Mouse (Mus musculus) heart, embryonic 14.5 days (tissue): ENCODE measurements around the gene Fnbp4. TPM values are rescaled to one million over a fixed set of nuclear protein-coding genes. Genes with fewer than 3 reads are reported as not detected.

Experiments
- ATAC-seq: fragments of 200-750 bp; cut with Nextera tagmentation; 2 replicates; pipeline ENCODE4 v1.8.0; 2017; ENCODE audit warnings: low read depth, moderate TSS enrichment; ENCODE audit not compliant: insufficient number of reproducible peaks, insufficient read depth, low FRiP score
- H3K27ac ChIP-seq, 2 experiments: fragments of 200-500 bp in 1 of 2; fragments of 300-500 bp in 1 of 2; sonication (generic) in 1 of 2; replicated peaks in 1 of 2; 2 replicates each; pipeline ENCODE4 v1.5.1; 2012 to 2014; ENCODE audit warnings: low read depth in 2 of 2, low read length in 2 of 2, control low read depth in 1 of 2, mild to moderate bottlenecking in 1 of 2, mixed read lengths in 1 of 2; ENCODE audit not compliant: control insufficient read depth in 1 of 2, insufficient read depth in 1 of 2
- H3K27me3 ChIP-seq: fragments of 300-500 bp; sonication (generic); 2 replicates; pipeline ENCODE4 v1.6.1; 2014; ENCODE audit warnings: mild to moderate bottlenecking, low read length, control low read depth; ENCODE audit not compliant: control insufficient read depth, insufficient read depth
- H3K36me3 ChIP-seq: fragments of 300-500 bp; sonication (generic); 2 replicates; pipeline ENCODE4 v1.6.1; 2014; ENCODE audit warnings: mild to moderate bottlenecking, control low read depth, low read length, mixed read lengths; ENCODE audit not compliant: control insufficient read depth, insufficient read depth
- H3K4me1 ChIP-seq, 2 experiments: fragments of 200-500 bp in 1 of 2; fragments of 300-500 bp in 1 of 2; sonication (generic) in 1 of 2; 2 replicates each; pipeline ENCODE4 v1.6.1; 2012 to 2014; ENCODE audit warnings: low read length in 2 of 2, control low read depth in 1 of 2, mixed read lengths in 1 of 2; ENCODE audit not compliant: control insufficient read depth in 2 of 2, insufficient read depth in 2 of 2
- H3K4me2 ChIP-seq: fragments of 300-500 bp; sonication (generic); 2 replicates; pipeline ENCODE4 v1.6.1; 2014; ENCODE audit warnings: mild to moderate bottlenecking, low read length
- H3K4me3 ChIP-seq, 2 experiments: fragments of 200-500 bp in 1 of 2; fragments of 300-500 bp in 1 of 2; sonication (generic) in 1 of 2; 2 replicates each; pipeline ENCODE4 v1.5.1; 2012 to 2014; ENCODE audit warnings: low read length in 2 of 2, mild to moderate bottlenecking in 2 of 2, control low read depth in 1 of 2, low read depth in 1 of 2, moderate library complexity in 1 of 2; ENCODE audit not compliant: control insufficient read depth in 1 of 2, insufficient read depth in 1 of 2
- H3K9ac ChIP-seq: fragments of 300-500 bp; sonication (generic); 2 replicates; pipeline ENCODE4 v1.6.1; 2014; ENCODE audit warnings: mild to moderate bottlenecking, low read length
- H3K9me3 ChIP-seq: fragments of 300-500 bp; sonication (generic); 2 replicates; pipeline ENCODE4 v1.6.1; 2016; ENCODE audit warnings: low read length, control low read depth; ENCODE audit not compliant: control insufficient read depth
- WGBS: fragments of 180-500 bp; shearing (Covaris S2); extraction: QIAGEN DNeasy Blood & Tissue Kit; methylation state at CpG from one replicate; pipeline ENCODE4 v1.1.7; 2014; 5-methylcytosine and 5-hydroxymethylcytosine counted together
- polyA plus RNA-seq: library from polyadenylated mRNA; unstranded; fragments of >200 nt; fragmentation: Nextera tagmentation; extraction: Ambion mirVana; gene quantifications from 2 replicates; pipeline ENCODE4 v1.2.1, GENCODE M21; 2014

Fnbp4 gene
- polyA plus RNA-seq, 1 experiment from 2014 or later = 53.1 TPM

DNA sequence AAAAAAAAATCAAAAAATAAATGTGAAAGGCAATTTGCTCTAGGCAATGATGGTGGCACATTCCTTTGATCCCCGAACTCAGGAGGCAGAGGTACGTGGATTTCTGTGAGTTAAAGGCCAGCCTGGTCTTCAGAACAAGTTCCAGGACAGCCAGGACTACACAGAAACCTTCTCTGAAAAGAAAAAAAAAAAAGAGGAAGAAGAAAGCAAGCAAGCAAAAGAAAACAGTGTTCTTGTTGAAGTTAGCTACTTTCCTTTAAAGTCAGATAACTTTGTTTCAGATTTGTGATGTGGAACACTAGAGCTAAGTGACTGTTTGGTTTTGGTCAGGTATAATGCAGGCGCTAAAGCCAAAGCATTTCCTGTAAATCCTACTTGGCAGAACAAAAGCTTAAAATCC is 6.4 kb upstream of the Fnbp4 start:
- no peak overlapping the region for H3K4me3 ChIP-seq
- no peak overlapping the region for H3K4me2 ChIP-seq
- ATAC-seq = no peak
- peaks cover 36% of the 10 kb centered on the region for H3K36me3 ChIP-seq
- H3K9ac ChIP-seq = no peak overlapping the region
- no peak overlapping the region for H3K27ac ChIP-seq
- no peaks in the 10 kb centered on the region for H3K27me3 ChIP-seq
- 85% methylated on average over 3 of the region's 3 CpGs for WGBS
- H3K9me3 ChIP-seq = no peaks in the 10 kb centered on the region
- no peaks in the 10 kb centered on the region for H3K4me1 ChIP-seq

DNA sequence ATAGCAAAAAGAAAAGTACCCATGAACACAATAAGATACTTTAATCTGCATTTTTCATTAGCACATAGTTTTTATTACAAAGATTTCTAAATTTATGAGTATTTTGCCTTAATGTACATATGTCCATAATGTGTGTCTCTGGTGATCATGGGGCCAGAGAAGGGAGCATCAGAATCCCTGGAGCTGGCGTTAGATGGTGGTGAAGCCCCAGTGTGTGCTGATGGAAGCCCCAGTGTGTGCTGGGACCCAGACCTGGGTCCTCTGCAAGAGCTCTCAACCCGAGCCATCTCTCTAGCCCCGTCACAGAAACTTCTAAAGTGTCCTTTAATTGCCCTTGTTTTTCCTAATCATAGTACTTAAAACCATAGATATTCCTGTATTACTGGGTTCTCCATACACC is 5.8 kb upstream of the Fnbp4 start:
- ATAC-seq = no peak
- H3K27me3 ChIP-seq = no peaks in the 10 kb centered on the region

DNA sequence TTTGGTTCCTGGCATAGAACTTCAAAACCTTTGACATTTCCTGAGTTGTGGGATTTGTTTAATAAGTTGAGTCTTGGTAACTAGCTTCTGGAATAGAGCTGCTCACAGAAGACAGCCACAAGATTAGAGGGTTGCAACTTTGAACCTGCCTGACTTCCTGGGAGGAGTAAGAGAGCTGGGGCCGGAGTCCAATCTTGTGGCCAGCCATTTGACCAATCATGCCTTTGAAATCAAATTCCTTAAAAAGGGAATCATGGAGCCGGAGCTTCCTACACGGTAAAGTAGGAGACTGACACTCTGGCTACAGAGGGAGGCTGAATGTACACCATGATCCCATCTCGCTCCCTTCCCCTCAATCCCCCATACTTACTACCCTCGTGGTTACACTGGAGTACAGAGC is 5.2 kb upstream of the Fnbp4 start:
- no peak for ATAC-seq
- Histone ChIP-seq H3K36me3 (peaks cover 26% of the 10 kb centered on the region), H3K4me3 (no peak overlapping the region), H3K27ac (no peak overlapping the region), H3K9me3 (0 out of 2 replicates have a peak, but pooled peaks cover 3% of the 10 kb centered on the region), H3K27me3 (no peaks in the 10 kb centered on the region), H3K4me2 (no peak overlapping the region), H3K4me1 (no peaks in the 10 kb centered on the region), H3K9ac (no peak overlapping the region)
- WGBS = 84% methylated on average over 5 of the region's 5 CpGs

More for the DNA sequence above, 5.8 kb upstream of the Fnbp4 start:
- WGBS = 81% methylated on average over 3 of the region's 3 CpGs
- Histone ChIP-seq H3K4me3 (no peak overlapping the region), H3K4me2 (no peak overlapping the region), H3K27ac (no peak overlapping the region), H3K9ac (no peak overlapping the region), H3K9me3 (0 out of 2 replicates have a peak, but pooled peaks cover 3% of the 10 kb centered on the region), H3K36me3 (peaks cover 32% of the 10 kb centered on the region), H3K4me1 (no peaks in the 10 kb centered on the region)

DNA sequence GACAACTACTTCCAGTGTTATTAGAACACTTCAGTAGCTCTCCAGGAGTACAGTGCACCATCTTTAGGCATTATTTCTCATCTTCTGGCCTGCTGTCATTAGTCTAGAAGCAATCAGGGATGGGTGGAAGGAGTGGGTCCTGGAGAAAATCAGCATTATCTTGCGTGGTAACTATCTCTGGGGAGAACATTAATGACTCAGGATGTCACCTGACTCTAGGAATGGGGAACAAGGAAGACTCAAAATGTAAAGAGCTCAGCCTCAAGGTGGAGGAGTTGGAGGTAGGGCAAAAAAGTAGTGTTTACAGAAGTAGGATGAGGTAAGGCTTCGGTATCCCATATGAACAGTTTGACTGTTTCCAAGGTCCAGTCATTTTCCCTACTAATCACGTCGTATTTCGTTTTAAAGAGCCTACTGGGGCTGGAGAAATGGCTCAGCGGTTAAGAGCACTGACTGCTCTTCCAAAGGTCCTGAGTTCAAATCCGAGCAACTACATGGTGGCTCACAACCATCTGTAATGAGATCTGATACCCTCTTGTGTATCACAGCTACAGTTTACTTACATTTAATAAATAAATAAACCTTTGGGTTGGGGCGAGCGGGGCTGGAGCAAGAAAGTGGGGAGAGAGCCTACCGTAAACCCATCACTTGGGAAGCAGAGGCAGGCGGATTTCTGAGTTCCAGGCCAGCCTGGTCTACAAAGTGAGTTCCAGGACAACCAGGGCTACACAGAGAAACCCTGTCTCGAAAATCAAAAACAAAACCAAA is 701 bp upstream of the Fnbp4 start:
- H3K4me3 ChIP-seq = peak overlapping the region; percentile 36 to 43
- WGBS = 65% methylated on average over 12 of the region's 12 CpGs
- no peaks in the 10 kb centered on the region for H3K27me3 ChIP-seq
- peaks cover 3 to 14% of the 10 kb centered on the region in 2 experiments; a peak in 3 of 4 replicates for H3K4me1 ChIP-seq
- peaks cover 20% of the 10 kb centered on the region for H3K36me3 ChIP-seq
- 0 out of 2 replicates have a peak, but pooled peaks cover 3% of the 10 kb centered on the region for H3K9me3 ChIP-seq
- peak overlapping the region; percentile 42; the same call in 1 of the 2 replicates for H3K9ac ChIP-seq
- ATAC-seq = no peak
- H3K4me2 ChIP-seq = peak overlapping the region; percentile 67
- peak overlapping the region; percentile 81 to 97 for H3K27ac ChIP-seq

DNA sequence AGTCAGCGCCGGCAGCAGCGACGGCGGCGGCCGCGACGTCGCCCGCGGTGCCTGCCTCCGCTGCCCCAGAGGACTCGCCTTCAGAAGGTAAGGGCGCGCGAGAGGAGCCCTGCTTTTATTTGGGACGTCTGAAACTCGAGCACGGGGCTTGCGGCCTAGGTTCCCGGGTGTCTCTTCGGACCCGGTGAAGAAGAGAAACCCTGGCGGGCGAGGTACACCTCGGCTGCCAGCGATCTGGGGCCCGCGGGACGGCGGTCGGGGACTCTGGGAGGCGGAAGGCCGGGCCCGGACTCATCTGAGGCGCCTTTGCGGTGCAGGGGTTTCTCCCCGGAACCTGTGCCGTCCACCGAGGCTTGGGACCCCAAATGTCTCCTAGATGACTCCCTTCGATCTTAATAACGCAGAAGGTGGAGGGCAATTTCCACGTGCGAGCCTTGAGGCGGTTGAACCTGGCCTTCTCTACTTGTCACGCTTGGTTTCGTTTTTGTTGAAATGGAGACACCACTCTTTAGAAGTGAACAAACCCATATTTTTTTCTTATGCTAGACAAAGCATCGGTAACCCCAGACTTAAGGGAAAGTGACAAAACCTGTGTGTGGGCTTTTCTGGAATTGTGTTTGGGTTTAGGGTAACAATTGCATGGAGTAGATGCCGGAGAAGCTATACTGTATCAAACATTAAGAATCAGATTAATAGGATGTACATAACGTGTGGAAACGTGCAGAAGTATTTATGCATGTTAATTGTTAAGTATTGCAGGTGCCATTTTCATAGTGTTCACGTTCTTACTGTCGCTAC is 769 bp downstream of the Fnbp4 start:
- WGBS = under 1% methylated on average over 54 of the region's 54 CpGs
- H3K9ac ChIP-seq = peak overlapping the region; percentile 98
- no peaks in the 10 kb centered on the region for H3K27me3 ChIP-seq
- H3K27ac ChIP-seq = peak overlapping the region; percentile 93 to 97
- 0 out of 2 replicates have a peak, but pooled peaks cover 3% of the 10 kb centered on the region for H3K9me3 ChIP-seq
- H3K4me3 ChIP-seq = peak overlapping the region; percentile 66 to 94
- peak overlapping the region; percentile 78 for H3K4me2 ChIP-seq
- peaks cover 29% of the 10 kb centered on the region for H3K36me3 ChIP-seq
- peak; percentile 17; the same call in 1 of the 2 replicates for ATAC-seq
- peaks cover 3 to 19% of the 10 kb centered on the region in 2 experiments; a peak in 3 of 4 replicates for H3K4me1 ChIP-seq

DNA sequence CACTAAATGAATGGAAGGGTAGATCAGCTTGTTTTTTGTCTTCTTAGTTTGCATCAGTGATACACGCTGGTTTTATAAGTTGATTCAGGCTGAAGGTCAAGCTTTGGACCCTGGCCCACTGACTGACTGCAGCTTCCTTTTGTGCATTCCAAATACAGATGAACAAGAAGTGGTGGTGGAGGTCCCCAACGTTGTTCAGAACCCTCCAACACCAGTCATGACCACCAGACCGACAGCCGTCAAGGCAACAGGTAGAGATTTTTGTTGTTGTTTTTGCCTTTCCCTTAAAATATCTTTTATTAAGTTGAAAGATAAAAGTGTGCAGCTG is 1.3 kb downstream of the Fnbp4 start:
- Histone ChIP-seq H3K4me1 (peaks cover 3 to 19% of the 10 kb centered on the region in 2 experiments; a peak in 3 of 4 replicates), H3K4me3 (peak overlapping the region; percentile 66 to 94)

DNA sequence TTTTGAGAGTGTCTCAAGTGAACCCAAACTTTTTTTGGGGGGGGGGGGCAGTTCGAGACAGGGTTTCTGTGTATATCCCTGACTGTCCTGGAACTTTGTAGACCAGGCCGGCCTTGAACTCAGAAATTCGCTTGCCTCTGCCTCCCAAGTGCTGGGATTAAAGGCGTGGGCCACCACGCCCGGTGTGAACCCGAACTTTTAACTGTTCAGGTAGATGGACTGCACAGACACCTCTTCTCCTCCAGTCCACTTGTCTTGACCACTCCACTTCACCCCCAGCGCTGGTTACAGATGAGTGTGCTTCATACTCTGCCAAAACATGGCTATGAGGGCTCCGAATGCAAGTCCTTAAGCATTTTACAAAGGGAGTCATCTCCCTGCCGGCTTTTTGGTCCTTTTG is 2.0 kb downstream of the Fnbp4 start:
- 90% methylated on average over 10 of the region's 10 CpGs for WGBS
- Histone ChIP-seq H3K4me1 (peaks cover 3 to 19% of the 10 kb centered on the region in 2 experiments; a peak in 3 of 4 replicates), H3K27ac (no peak overlapping the region), H3K27me3 (no peaks in the 10 kb centered on the region), H3K9me3 (0 out of 2 replicates have a peak, but pooled peaks cover 3% of the 10 kb centered on the region), H3K4me2 (peak overlapping the region; percentile 78), H3K4me3 (peak overlapping the region; percentile 7 to 66; a peak in 1 of 4 replicates), H3K36me3 (peaks cover 40% of the 10 kb centered on the region), H3K9ac (no peak overlapping the region)
- ATAC-seq = no peak

More for the DNA sequence above, 1.3 kb downstream of the Fnbp4 start:
- H3K9ac ChIP-seq = peak overlapping the region; percentile 98
- no peaks in the 10 kb centered on the region for H3K27me3 ChIP-seq
- ATAC-seq = no peak
- 0 out of 2 replicates have a peak, but pooled peaks cover 3% of the 10 kb centered on the region for H3K9me3 ChIP-seq
- WGBS = 7% methylated on average over 4 of the region's 4 CpGs
- H3K36me3 ChIP-seq = peaks cover 35% of the 10 kb centered on the region
- H3K4me2 ChIP-seq = peak overlapping the region; percentile 78
- H3K27ac ChIP-seq = peak overlapping the region; percentile 93 to 97; a peak in 1 of 4 replicates
